Mouse (Mus musculus): ENCODE results near the gene Epb41l5. TPM values are rescaled to one million over a fixed set of nuclear protein-coding genes. Genes with fewer than 3 reads are reported as not detected.

The Epb41l5 gene
- polyA plus RNA-seq (2012; rRNA removed) = 5.2 and 5.4 TPM in 2 replicates

GRCm38 (mm10) chr1:119648205-119649111, at the start of gene Epb41l5:
Gene Epb41l5, minus strand, starts transcription at chr1:119649000.
- Histone ChIP-seq H3K4me3 (ENCODE audit: insufficient read depth, low read length) (peak within 1 kb of the TSS; percentile 90), H3K4me1 (ENCODE audit: control insufficient read depth, insufficient read depth, low read length) (no peaks in the 10 kb centered on the region), H3K27ac (ENCODE audit: insufficient read depth, low read length) (peak within 1 kb of the TSS; percentile 47; the same call in 1 of the 2 replicates)
- TF ChIP-seq CTCF (IDR thresholded peaks at IDR 0.05; ENCODE audit: extremely low read depth, insufficient read depth, low read length) (no peak), POLR2A (IDR thresholded peaks at IDR 0.05; ENCODE audit: extremely low read depth, insufficient read depth, low read length) (0 out of 2 replicates have a peak, but pooled peaks have one; percentile 4)

GRCm38 (mm10) chr1:119696860-119697259, 48.1 kb upstream of the Epb41l5 start:
- TF ChIP-seq POLR2A (IDR thresholded peaks at IDR 0.05; ENCODE audit: extremely low read depth, insufficient read depth, low read length) (no peak), CTCF (IDR thresholded peaks at IDR 0.05; ENCODE audit: extremely low read depth, insufficient read depth, low read length) (no peak)

GRCm38 (mm10) chr1:119685773-119686558, 37.2 kb upstream of the Epb41l5 start:
- Histone ChIP-seq H3K4me1 (ENCODE audit: control insufficient read depth, insufficient read depth, low read length) (no peaks in the 10 kb centered on the region), H3K4me3 (ENCODE audit: insufficient read depth, low read length) (no peak overlapping the region), H3K27ac (ENCODE audit: insufficient read depth, low read length) (no peak overlapping the region)
- TF ChIP-seq POLR2A (IDR thresholded peaks at IDR 0.05; ENCODE audit: extremely low read depth, insufficient read depth, low read length) = no peak
- no peak for TF ChIP-seq CTCF (IDR thresholded peaks at IDR 0.05; ENCODE audit: extremely low read depth, insufficient read depth, low read length)

More at GRCm38 (mm10) chr1:119696860-119697259, 48.1 kb upstream of the Epb41l5 start:
- no peak overlapping the region for H3K4me3 ChIP-seq (ENCODE audit: insufficient read depth, low read length)
- H3K4me1 ChIP-seq (ENCODE audit: control insufficient read depth, insufficient read depth, low read length) = no peaks in the 10 kb centered on the region
- no peak overlapping the region for H3K27ac ChIP-seq (ENCODE audit: insufficient read depth, low read length)

GRCm38 (mm10) chr1:119681663-119682213, 32.9 kb upstream of the Epb41l5 start:
- TF ChIP-seq CTCF (IDR thresholded peaks at IDR 0.05; ENCODE audit: extremely low read depth, insufficient read depth, low read length) (no peak), POLR2A (IDR thresholded peaks at IDR 0.05; ENCODE audit: extremely low read depth, insufficient read depth, low read length) (no peak)
- Histone ChIP-seq H3K4me3 (ENCODE audit: insufficient read depth, low read length) (no peak overlapping the region), H3K27ac (ENCODE audit: insufficient read depth, low read length) (no peak overlapping the region), H3K4me1 (ENCODE audit: control insufficient read depth, insufficient read depth, low read length) (no peaks in the 10 kb centered on the region)

- TF ChIP-seq POLR2A (IDR thresholded peaks at IDR 0.05; ENCODE audit: extremely low read depth, insufficient read depth, low read length) = no peak
- TF ChIP-seq CTCF (IDR thresholded peaks at IDR 0.05; ENCODE audit: extremely low read depth, insufficient read depth, low read length) = peak; percentile 66
- Histone ChIP-seq H3K27ac (ENCODE audit: insufficient read depth, low read length) (no peak overlapping the region), H3K4me3 (ENCODE audit: insufficient read depth, low read length) (no peak overlapping the region), H3K4me1 (ENCODE audit: control insufficient read depth, insufficient read depth, low read length) (no peaks in the 10 kb centered on the region)
Observed at GRCm38 (mm10) chr1:119674984-119675383, 26.2 kb upstream of the Epb41l5 start.

- Histone ChIP-seq H3K27ac (ENCODE audit: insufficient read depth, low read length) (no peak overlapping the region), H3K4me1 (ENCODE audit: control insufficient read depth, insufficient read depth, low read length) (no peaks in the 10 kb centered on the region)
- TF ChIP-seq POLR2A (IDR thresholded peaks at IDR 0.05; ENCODE audit: extremely low read depth, insufficient read depth, low read length) (no peak), CTCF (IDR thresholded peaks at IDR 0.05; ENCODE audit: extremely low read depth, insufficient read depth, low read length) (no peak)
Observed at GRCm38 (mm10) chr1:119666904-119667303, 18.1 kb upstream of the Epb41l5 start.

GRCm38 (mm10) chr1:119654307-119654706, 5.5 kb upstream of the Epb41l5 start:
- Histone ChIP-seq H3K27ac (ENCODE audit: insufficient read depth, low read length) (no peak overlapping the region), H3K4me3 (ENCODE audit: insufficient read depth, low read length) (no peak overlapping the region), H3K4me1 (ENCODE audit: control insufficient read depth, insufficient read depth, low read length) (no peaks in the 10 kb centered on the region)
- TF ChIP-seq CTCF (IDR thresholded peaks at IDR 0.05; ENCODE audit: extremely low read depth, insufficient read depth, low read length) (0 out of 2 replicates have a peak, but pooled peaks have one; percentile 6), POLR2A (IDR thresholded peaks at IDR 0.05; ENCODE audit: extremely low read depth, insufficient read depth, low read length) (no peak)

More at GRCm38 (mm10) chr1:119666904-119667303, 18.1 kb upstream of the Epb41l5 start:
- no peak overlapping the region for H3K4me3 ChIP-seq (ENCODE audit: insufficient read depth, low read length)

- no peak overlapping the region for H3K4me3 ChIP-seq (ENCODE audit: insufficient read depth, low read length)
- no peak overlapping the region for H3K27ac ChIP-seq (ENCODE audit: insufficient read depth, low read length)
- no peaks in the 10 kb centered on the region for H3K4me1 ChIP-seq (ENCODE audit: control insufficient read depth, insufficient read depth, low read length)
- TF ChIP-seq CTCF (IDR thresholded peaks at IDR 0.05; ENCODE audit: extremely low read depth, insufficient read depth, low read length) (no peak), POLR2A (IDR thresholded peaks at IDR 0.05; ENCODE audit: extremely low read depth, insufficient read depth, low read length) (no peak)
Observed at GRCm38 (mm10) chr1:119650386-119650785, 1.6 kb upstream of the Epb41l5 start.

GRCm38 (mm10) chr1:119649627-119650026, 827 bp upstream of the Epb41l5 start:
- H3K27ac ChIP-seq (ENCODE audit: insufficient read depth, low read length) = no peak overlapping the region
- TF ChIP-seq CTCF (IDR thresholded peaks at IDR 0.05; ENCODE audit: extremely low read depth, insufficient read depth, low read length) (no peak), POLR2A (IDR thresholded peaks at IDR 0.05; ENCODE audit: extremely low read depth, insufficient read depth, low read length) (no peak)
- H3K4me3 ChIP-seq (ENCODE audit: insufficient read depth, low read length) = no peak overlapping the region
- H3K4me1 ChIP-seq (ENCODE audit: control insufficient read depth, insufficient read depth, low read length) = no peaks in the 10 kb centered on the region

Data from cortical plate, adult 2 months (tissue).